Mouse (Mus musculus) A20 (cell line): ENCODE measurements around the gene Kcna3.

Experiments used
- DNase-seq: peaks from one replicate; pipeline ENCODE4 v3.0.0-alpha.2; 2011; ENCODE audit warnings: low read depth, low spot score

Kcna3 gene

DNA sequence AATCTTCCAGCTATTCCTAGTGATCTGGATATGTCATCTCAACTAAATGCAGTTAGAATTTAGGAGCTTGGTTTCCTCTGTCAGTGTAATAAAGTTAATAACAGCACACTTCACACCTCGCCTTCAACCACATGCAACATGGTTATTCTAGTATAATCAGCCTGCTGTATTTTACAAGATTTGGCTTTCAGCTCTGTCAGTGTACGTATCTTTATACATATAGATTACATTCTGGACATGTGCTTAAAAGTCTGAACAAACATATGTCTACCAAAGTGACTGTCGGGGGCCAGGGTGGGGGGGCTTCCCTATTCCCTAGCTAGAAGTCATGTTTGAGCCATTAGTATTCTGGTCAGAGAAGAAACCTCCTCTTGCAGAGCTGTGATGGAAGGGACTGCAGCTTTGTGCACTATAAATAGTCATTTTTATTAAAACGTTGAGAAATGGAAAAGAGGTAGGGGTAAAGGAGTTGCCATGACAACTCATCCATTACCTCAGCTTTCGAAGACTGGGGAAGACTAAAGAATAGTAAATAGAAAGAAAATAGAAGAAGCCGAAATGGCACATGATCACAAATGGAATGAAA lies 29.6 kb downstream of the Kcna3 start:
- DNase-seq: no peak

DNA sequence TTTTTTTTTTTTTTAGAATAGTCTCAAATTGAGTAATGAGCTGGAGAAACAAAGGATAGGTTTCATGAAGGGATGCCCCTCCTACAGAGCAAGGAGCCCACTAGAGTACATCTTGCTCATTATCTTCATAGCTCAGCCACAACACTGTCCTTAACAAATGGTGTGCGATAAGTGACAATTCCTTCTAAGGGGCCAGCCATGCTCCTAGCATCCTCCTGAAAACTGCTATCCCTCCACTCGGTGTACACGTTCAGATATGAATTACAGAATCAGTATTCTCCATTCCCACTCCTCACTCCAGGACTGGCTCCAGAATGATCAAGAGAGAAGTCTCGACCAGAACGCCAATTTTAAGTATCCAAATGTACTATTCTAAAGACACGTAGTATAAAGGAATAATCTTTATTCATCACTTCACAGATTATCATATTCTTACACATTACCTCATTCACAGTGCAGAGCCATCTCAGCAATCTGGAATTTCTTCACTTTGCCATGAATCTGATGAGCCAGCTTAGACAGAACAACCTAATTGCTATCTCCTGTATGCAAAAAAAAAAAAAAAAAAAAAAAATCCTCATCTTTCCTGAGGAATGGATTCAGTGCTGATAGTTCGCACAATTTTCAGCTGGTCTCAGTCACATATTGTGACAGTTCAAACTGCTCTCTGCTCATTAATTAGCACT lies 30.3 kb downstream of the Kcna3 start:
- DNase-seq: no peak

GRCm38 (mm10) chr3:107067245-107067644 lies 31.3 kb downstream of the Kcna3 start:
- peak; percentile 31 for DNase-seq

GRCm38 (mm10) chr3:107073863-107074262 lies 37.9 kb downstream of the Kcna3 start:
- DNase-seq: no peak

DNA sequence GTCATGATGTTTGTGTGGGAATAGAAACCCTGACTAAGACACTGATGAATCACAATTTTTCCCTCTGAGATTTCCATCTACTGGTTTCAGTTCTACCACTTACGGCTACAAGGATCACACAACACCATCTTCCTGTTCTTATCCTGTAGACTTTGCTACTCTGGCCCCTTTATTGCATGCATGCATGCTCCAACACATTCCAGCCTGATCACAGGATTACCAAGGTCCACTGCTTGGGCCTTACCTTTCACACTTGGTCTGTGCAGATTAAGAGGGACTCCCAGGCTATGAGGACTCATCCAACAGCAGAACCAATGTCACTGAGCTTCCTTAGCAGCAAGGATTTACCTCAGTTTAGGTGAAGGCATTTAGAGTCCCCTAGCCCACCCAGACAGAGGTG lies 39.7 kb downstream of the Kcna3 start:
- no peak for DNase-seq

DNA sequence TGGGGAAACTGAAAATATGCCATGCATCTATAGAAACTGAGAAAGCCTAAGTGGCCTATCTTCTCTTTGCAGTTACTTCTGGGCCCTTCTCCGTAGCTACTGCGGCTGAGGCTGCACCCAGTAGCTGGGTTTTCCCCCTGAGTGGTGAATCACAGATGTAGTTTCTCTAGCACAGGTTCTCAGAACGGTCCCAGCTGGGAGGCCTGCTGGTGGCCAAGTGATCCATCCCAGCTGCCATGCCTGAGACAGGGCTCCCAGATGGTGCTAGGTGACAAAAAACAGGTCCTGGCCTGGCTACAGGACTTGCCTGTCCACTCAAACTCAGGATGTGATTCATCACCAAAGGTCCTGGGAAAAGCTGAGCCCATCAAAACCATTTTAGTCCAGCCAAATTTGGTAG lies 40.7 kb downstream of the Kcna3 start:
- peak; percentile 75 for DNase-seq

DNA sequence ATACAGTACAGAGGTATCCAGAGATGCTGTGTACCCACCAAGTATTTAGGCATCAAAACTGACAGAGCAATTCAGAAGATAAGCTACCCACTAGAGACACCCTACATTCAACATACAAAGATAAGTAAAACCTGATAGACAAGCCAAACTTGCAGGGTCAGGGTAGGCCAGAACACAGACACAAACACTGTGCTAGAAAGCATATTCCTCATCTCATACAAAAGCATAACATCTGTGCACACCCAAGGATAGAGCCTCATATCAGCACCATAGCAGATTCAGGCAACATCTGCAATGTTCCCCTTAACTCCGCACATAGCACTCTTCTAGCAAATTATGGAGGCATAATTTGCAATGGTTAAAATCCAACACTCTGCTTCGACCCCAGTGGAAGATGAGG lies 41.1 kb downstream of the Kcna3 start:
- DNase-seq: no peak

GRCm38 (mm10) chr3:107080803-107081202 lies 44.8 kb downstream of the Kcna3 start:
- DNase-seq: no peak

DNA sequence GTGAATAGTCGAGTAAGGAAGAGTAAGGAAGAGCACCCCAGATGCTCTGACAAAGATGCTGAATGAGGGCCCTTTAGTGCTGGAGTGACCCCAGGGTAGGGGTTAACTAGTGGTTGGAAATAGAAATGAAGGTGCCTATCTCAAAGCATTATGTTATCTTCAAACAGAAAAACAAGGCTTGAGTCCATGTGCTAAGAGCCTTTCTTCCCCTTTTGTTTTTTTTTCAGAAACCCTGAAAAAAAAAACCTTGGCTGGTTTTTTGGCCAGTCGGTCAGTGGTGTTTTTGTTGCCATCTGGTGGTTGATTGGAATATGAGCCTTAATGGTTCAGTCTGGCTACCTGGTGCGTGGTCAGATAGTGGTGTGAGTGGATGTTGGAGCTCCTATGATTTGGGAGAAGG lies 45.3 kb downstream of the Kcna3 start:
- DNase-seq: peak; percentile 51

DNA sequence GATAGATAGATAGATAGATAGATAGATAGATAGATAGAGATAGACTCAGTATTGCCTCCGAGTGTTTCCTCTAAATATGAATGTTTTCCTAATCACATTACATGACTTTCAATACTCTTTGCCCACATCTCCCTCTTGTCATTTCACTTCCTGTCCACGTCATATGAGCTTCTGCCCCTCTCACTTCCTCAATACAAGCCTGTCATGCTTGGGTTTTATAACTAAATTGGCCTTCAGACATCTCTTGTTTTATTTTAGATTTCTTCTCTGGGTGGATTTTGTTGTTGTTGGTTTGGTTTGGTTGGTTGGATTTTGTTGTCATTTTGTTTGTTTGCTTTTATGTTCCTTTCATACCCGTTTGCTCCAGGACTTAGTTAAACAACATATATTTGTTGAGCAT lies 48.6 kb downstream of the Kcna3 start:
- peak; percentile 55 for DNase-seq

GRCm38 (mm10) chr3:107087410-107087809 lies 51.4 kb downstream of the Kcna3 start:
- no peak for DNase-seq
